Mouse (Mus musculus) brain, embryonic 14.5 days (tissue): ENCODE results near the gene Bicdl1. TPM values are rescaled to one million over a fixed set of nuclear protein-coding genes. Genes with fewer than 3 reads are reported as not detected.
A peak's percentile ranks its signal among the peaks of the same experiment; 100 is the strongest.

Experiments
- DNase-seq: peaks from one replicate; pipeline ENCODE4 v3.0.0-alpha.2; 2011; ENCODE audit warnings: low read depth
- CTCF ChIP-seq: fragments of 200-500 bp; IDR thresholded peaks from 2 replicates; pipeline ENCODE4 v1.5.1; 2012; ENCODE audit warnings: inconsistent platforms, mild to moderate bottlenecking, moderate library complexity, borderline replicate concordance; ENCODE audit not compliant: insufficient read depth, insufficient read length; ENCODE audit errors: extremely low read depth
- POLR2A ChIP-seq: fragments of 200-500 bp; IDR thresholded peaks from 2 replicates; pipeline ENCODE4 v1.6.1; 2012; ENCODE audit warnings: mild to moderate bottlenecking, inconsistent platforms, borderline replicate concordance; ENCODE audit not compliant: poor library complexity, insufficient read depth, insufficient read length, severe bottlenecking; ENCODE audit errors: extremely low read depth
- polyA plus RNA-seq: library from polyadenylated mRNA; depleted of rRNA; stranded (reverse); fragments of >200 nt; gene quantifications from 2 replicates; pipeline ENCODE4 v1.2.3, GENCODE M21; 2012

The Bicdl1 gene
- polyA plus RNA-seq, 1 experiment, result 168 TPM

GRCm38 (mm10) chr5:115726019-115726418 lies 5.4 kb downstream of the Bicdl1 start:
- TF ChIP-seq POLR2A, result no peak
- TF ChIP-seq CTCF, result no peak
- DNase-seq, result no peak

GRCm38 (mm10) chr5:115724422-115724821 lies 7.0 kb downstream of the Bicdl1 start:
- no peak for DNase-seq
- no peak for TF ChIP-seq POLR2A
- no peak for TF ChIP-seq CTCF

GRCm38 (mm10) chr5:115722188-115722959 lies 9.0 kb downstream of the Bicdl1 start:
- DNase-seq, result no peak
- TF ChIP-seq POLR2A (no peak), CTCF (no peak)

GRCm38 (mm10) chr5:115720761-115721160 lies 10.7 kb downstream of the Bicdl1 start:
- TF ChIP-seq POLR2A, result no peak
- no peak for TF ChIP-seq CTCF
- peak; percentile 37 for DNase-seq

- TF ChIP-seq CTCF (no peak), POLR2A (no peak)
- no peak for DNase-seq
Observed at GRCm38 (mm10) chr5:115717693-115718092, 13.7 kb downstream of the Bicdl1 start.

- TF ChIP-seq POLR2A (no peak), CTCF (no peak)
Observed at GRCm38 (mm10) chr5:115717106-115717505, 14.3 kb downstream of the Bicdl1 start.

GRCm38 (mm10) chr5:115716426-115716825 lies 15.0 kb downstream of the Bicdl1 start:
- TF ChIP-seq CTCF (no peak), POLR2A (no peak)
- DNase-seq, result no peak

More at GRCm38 (mm10) chr5:115717106-115717505, 14.3 kb downstream of the Bicdl1 start:
- no peak for DNase-seq

GRCm38 (mm10) chr5:115714761-115715160 lies 16.7 kb downstream of the Bicdl1 start:
- no peak for DNase-seq
- no peak for TF ChIP-seq POLR2A

GRCm38 (mm10) chr5:115712487-115712886 lies 18.9 kb downstream of the Bicdl1 start:
- TF ChIP-seq CTCF (no peak), POLR2A (no peak)
- DNase-seq, result no peak

GRCm38 (mm10) chr5:115711636-115712419 lies 19.6 kb downstream of the Bicdl1 start:
- TF ChIP-seq CTCF (no peak), POLR2A (no peak)
- peak; percentile 77 for DNase-seq

GRCm38 (mm10) chr5:115710171-115710570 lies 21.2 kb downstream of the Bicdl1 start:
- no peak for TF ChIP-seq POLR2A
- no peak for TF ChIP-seq CTCF
- DNase-seq, result no peak
